Mouse (Mus musculus) heart, adult 2 months (tissue): ENCODE data around the gene M6pr.

ENCODE experiments used
- CTCF ChIP-seq: fragments of 200-600 bp; IDR thresholded peaks from 2 replicates; pipeline ENCODE4 v1.8.1; 2022; ENCODE audit warnings: antibody characterized with exemption, mild to moderate bottlenecking, moderate library complexity
- EP300 ChIP-seq: fragments of 200-500 bp; IDR thresholded peaks from 2 replicates; pipeline ENCODE4 v1.6.1; 2011; ENCODE audit warnings: low read depth, low read length, control low read depth; ENCODE audit not compliant: insufficient read depth
- POLR2A ChIP-seq: fragments of 200-500 bp; IDR thresholded peaks from 2 replicates; pipeline ENCODE4 v1.6.1; 2011; ENCODE audit warnings: mild to moderate bottlenecking, low read depth, low read length, control low read depth; ENCODE audit not compliant: insufficient read depth

DNA sequence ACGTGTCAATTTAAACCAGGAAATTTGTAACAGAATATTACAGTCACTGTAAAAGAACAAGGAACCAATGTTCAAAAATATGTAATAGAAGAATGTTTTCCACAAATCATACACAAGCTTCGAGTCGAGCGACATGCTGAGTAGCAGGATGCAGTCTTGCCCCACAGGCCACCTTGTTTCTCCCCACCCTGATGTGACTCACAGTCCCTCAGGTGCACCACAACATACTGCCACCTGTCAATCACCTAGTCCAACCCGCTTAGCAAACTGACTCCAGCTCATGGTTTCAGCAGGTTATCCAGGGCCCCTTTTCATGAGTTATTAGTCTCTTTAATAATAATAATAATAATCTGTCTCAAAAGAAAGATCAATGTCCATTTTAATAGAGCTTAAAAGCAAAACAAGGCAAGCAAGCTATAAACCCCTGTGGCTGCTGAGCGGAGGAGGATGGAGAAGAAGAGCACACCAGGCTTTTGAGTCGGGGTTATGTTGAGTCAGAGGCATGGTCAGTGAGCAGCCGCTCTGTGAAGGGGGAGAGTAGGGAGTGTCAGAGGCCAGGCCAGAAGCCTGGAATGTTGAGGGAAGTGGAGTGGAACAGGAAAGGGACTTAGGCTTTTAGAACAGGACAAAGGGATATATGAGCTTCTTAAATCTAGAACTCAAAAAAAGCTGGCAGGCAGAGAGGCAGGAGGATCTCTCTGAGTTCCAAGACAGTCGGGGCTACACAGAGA lies 36.0 kb downstream of the M6pr start:
- TF ChIP-seq POLR2A, result no peak
- no peak for TF ChIP-seq CTCF
- no peak for TF ChIP-seq EP300
